Mouse (Mus musculus): Measurements from ENCODE around the gene Thy1.

Gene Thy1

DNA sequence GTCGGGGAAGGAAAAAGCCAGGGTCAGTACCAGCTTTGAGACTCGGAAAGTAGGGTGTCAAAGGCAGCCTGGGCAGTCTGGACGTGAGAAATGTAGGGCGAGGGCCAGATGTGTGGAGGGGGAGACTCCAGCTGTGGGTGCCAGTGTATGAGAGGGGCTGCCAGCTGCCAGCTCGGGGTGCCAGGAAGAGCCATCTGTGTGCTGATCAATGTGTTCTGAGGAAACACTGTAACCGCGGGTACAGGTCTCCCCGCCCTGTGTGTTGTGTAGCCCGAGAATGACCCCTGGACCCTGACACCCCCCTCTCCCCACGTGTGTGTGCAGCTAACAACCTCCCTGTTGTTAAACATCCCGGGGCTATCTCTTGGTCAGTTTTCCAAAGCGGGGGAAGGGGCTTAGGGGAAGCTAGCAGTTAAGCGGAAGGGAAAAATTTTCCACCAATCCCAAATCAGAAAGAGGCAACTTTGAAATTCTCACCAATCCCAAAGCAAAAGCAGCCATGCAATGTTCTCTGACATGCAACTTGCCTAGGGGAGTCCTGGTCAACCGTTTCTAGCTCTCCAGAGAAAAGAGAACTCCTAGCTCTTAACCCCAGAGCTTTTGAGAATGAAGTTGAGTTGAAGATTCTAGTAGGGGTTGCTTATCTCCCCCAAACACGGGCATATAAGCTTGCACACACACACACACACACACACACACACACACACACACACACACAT, 24.2 kb downstream of the Thy1 start:
- DNase-seq (ENCODE audit: low spot score) = peak; percentile 60

- no peak for DNase-seq (ENCODE audit: low spot score)
These were observed 24.8 kb downstream of the Thy1 start for GRCm38 (mm10) chr9:44067960-44068330.

GRCm38 (mm10) chr9:44069252-44069651, 26.1 kb downstream of the Thy1 start:
- no peak for DNase-seq (ENCODE audit: low spot score)

DNA sequence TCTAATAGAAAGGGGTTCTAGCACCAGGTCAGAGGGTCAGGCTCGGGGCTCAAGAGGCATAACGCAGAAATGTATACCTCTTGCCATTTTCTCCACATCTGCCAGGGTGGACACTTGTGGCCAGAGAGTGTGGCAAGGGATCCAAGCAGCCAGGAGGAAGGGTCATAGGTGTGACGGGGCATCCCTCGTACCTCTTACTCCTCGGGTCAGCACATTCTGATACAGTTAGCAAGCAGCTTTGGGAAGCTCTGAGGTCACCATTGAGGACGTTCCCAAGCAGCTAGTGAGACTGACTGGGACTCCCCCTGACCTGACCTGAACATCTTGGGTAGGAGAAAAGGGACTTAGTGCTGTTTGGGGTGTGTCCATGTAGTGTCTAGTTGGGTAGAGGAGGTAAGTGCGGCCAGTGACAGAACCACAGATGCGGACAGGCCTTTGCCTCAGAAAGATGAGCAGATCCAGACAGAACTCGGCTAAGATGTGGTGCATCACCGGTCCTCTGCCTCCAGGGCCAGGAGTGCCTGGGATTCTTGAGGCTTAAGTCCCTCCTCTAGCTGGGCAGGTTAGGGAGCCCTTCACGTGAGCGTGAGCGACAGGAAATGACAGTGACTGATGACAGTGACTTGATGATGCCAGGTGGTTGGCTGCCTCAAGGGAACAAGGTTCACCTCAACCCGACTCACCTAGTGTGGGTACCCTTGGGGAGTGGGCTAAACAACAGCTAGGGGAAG, 27.1 kb downstream of the Thy1 start:
- DNase-seq (ENCODE audit: low spot score) = no peak

GRCm38 (mm10) chr9:44070844-44071231, 27.7 kb downstream of the Thy1 start:
- no peak for DNase-seq (ENCODE audit: low spot score)

GRCm38 (mm10) chr9:44071914-44072598, 28.9 kb downstream of the Thy1 start:
- no peak for DNase-seq (ENCODE audit: low spot score)

GRCm38 (mm10) chr9:44072599-44072915, 29.4 kb downstream of the Thy1 start:
- DNase-seq (ENCODE audit: low spot score) = no peak

DNA sequence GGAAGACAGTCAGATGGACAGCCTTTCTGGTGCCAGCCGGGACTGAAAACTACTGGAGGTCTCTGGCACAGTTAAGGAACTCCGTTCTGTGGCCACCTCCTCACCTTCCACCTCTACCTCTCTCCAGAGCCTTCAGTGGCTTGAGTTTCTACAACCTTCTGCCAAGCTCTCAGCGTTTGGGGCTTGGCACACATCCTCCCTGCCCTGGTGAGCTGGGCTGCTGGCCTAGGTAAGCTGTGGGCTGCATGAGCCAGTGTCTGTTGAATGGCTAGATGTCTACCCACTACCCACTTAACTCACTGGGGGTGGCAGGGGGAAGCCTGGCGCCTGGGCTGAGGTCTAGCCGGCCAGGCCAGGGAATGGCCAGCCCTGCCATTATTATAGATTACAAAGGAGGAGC, 29.9 kb downstream of the Thy1 start:
- no peak for DNase-seq (ENCODE audit: low spot score)

DNA sequence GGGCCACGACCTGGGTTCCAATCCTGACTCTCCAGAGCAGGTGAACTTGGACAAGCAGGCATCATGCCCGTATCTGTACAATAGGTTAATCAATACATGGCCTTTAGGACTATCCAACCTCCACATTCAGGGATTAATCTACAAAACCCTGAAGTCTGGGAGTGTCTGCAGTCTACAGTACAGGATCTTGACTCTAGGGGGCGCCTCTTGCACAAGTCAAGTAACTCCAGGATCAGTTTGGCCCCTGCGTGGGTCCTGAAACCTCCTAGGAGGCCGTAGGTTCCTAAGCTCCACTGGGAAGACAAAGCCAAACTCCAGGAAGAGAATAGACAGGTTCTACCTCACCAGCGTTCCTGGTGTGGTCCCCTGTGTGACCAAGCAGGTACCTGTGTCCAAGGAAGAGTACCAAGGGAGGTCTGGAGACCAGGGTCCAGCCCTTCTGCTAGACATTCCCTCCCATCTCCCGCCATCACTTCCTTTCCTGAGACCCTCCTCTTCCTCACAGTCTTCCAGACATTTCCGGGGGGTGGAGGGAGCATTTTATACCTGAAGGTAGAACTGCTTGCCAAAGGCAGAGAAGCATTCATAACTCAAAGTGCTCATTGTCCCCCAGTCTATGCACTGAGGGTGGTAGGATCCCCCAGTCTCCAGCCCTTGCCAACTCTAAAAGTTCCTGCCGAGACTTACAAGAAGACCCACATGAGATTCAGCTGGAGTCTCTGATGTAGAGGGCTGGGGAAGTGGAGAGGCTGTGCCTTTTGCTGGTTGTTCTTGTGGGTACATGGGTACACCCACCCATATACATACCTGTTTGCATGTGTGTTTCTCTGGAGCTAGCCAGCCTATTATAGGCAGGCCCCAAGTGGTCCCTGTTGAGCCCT, 31.5 kb downstream of the Thy1 start:
- peak; percentile 18 for DNase-seq (ENCODE audit: low spot score)

- DNase-seq (ENCODE audit: low spot score) = no peak
These were observed 32.3 kb downstream of the Thy1 start for GRCm38 (mm10) chr9:44075276-44075995.

DNA sequence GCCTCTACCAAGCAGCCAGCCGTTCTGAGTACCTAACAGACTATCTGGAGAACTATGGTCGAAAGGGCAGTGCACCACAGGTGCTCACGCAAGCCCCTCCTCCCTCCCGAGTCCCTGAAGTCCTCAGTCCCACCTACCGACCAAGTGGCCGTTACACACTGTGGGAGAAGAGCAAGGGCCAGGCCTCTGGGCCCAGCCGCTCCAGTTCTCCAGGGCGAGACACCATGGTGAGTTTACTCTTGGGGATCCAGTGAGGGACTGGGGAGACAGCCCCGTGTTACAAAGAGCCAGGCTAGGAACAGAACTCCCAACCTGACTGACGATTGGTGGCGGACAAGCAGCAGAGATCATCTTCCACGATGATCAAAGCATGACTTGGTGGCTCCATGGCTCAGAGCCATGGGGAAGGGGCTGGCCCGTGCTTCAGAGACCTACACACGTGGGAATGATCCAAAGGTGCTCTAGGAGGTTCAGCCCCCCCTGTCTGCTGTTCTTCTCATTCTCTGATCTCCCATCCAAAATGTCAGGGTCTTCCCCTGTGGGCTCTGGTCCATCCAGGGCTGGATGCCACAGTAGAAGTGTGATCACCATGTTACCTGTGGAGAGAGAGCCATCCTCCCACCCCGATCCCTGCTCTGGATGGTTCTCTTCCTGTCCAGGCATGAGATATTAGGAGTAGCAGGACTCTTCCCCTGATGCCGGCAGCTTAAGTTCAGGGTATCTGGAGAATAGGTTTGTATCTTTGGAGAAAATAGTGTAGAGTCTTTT, 33.0 kb downstream of the Thy1 start:
- DNase-seq (ENCODE audit: low spot score) = no peak

- peak; percentile 50 for DNase-seq (ENCODE audit: low spot score)
These were observed 33.6 kb downstream of the Thy1 start for GRCm38 (mm10) chr9:44076764-44077120.

DNA sequence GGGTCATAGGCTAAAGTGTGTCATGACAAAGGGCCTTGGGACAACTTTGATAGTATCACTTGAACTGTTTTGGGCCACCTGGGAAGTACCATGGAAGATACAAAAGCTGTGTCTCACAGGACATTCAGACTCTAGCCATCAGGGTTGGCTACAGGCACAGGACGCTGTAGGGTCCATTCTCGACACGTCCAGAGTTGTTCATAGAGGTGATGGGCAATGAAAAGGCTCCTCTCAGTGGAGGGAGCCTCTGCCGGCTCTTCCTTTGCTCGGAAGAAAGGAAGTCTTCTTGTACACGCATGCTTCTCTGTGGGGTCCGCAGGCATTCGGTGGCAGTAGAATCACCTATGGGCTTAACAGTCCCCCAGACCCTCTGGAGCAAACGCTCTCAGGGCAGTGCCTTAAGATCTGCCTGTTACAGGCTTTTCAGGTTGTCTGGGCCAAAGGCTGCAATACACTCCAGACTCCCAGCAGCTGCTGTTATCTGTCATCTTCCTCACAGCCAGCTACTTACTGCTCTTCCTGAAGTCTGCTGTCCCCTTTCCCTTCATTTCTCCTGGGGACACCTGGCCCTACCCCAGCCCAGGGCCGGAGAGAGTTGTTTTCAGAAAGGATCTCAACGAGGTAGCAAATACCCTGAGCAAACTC, 34.2 kb downstream of the Thy1 start:
- DNase-seq (ENCODE audit: low spot score) = no peak

- no peak for DNase-seq (ENCODE audit: low spot score)
These were observed 35.1 kb downstream of the Thy1 start for GRCm38 (mm10) chr9:44078136-44078797.

GRCm38 (mm10) chr9:44078955-44079756, 36.0 kb downstream of the Thy1 start:
- no peak for DNase-seq (ENCODE audit: low spot score)

DNA sequence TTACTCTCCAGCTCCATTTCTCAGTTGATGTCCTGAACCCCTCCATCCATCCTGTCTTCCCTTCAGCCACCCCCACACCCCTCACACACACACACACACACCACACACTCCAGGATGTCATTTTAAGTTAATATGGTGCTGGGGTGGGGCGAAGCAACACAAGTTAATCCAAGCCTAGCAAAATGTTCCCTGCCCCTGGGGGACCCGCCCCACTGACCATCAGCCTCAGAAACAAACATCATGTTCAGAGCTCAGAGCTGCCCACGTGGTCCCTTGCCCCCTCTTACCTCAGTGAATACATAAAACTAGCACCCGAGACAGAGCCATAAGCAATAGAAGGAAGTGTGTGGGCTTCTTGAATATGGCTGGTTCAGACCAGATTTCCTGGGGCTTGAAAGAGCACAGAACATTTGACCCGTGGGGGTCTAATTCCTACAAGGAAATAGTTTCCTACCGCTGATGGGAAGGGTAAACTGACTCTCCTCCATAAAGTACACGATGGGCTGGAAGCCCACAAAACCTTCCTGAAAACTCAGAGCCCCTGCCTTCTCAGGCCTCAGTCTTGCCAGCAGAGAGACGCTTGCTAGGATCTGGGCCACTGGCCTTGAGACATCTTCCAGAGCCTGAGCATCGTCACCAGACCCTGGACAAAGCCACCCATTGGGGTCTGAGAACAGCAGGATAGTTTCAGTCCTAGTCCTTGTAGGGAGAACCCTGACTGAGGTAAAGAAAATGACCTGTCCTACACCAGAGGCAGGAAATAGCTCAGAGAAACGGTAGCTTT, 37.0 kb downstream of the Thy1 start:
- DNase-seq (ENCODE audit: low spot score) = no peak

- DNase-seq (ENCODE audit: low spot score) = no peak
These were observed 37.8 kb downstream of the Thy1 start for GRCm38 (mm10) chr9:44080953-44081352.

DNA sequence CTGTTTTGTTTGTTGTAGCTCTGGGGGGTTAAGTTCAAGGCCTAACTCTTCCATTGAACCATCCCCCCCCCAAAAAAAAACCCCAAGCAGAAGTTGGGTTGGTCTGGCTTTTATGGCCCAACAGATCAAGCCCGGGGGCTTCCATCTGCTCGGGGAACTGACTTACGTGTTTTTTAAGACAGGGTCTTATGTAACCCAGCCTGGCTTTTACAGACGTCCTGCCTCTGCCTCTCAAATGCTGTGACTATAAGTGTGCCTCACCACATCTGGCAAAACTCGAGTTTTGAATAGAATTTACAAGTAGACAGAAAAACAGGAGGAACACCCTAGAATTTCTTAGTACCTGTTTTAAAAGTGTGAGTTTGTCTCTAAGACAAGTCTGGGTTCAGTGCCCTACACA, 38.4 kb downstream of the Thy1 start:
- no peak for DNase-seq (ENCODE audit: low spot score)

Data from T-cell, adult 2 months (primary cell).